Mouse (Mus musculus) B cell, adult 2 months (primary cell): ENCODE measurements around the gene Zfp949.
A peak's percentile ranks its signal among the peaks of the same experiment; 100 is the strongest.
"Not testable (repeated sequence)": the region's sequence is repeated elsewhere in the genome, so short reads cannot be mapped to it uniquely, and the experiment has no call there.

Experiments used
- DNase-seq, 2 experiments: peaks; one replicate each; pipeline ENCODE4 v3.0.0; 2022

The Zfp949 gene

GRCm38 (mm10) chr9:88545534-88545933, 2.3 kb upstream of the Zfp949 start:
- DNase-seq, result no peak

- DNase-seq, result peak; percentile 78 to 82
These were observed 1.7 kb upstream of the Zfp949 start for GRCm38 (mm10) chr9:88546166-88546565.

- DNase-seq, result no peak
These were observed 1.2 kb upstream of the Zfp949 start for GRCm38 (mm10) chr9:88546657-88547056.

DNA sequence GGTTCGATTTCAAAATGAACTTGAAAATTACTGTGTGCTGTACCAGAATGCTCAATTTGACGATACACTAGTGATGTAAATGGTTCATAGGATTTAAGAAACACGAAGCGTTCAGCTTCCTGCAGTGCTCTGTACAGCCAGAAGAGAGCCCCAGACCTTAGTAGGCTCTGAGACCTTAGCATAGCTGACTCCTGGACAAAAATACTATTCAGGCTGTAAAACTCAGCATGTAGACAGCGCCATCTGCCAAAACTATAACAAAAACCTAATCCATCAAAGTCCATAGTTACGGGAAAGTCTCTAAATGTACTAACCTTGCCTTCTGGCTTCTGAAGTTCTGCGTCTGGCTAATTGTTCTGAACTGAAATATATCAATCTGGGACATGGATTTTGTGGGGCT, 550 bp upstream of the Zfp949 start:
- DNase-seq, result peak; percentile 40 to 47

- DNase-seq, result no peak
These were observed 760 bp downstream of the Zfp949 start for GRCm38 (mm10) chr9:88548614-88548945.

- no peak for DNase-seq
These were observed 5.3 kb downstream of the Zfp949 start for GRCm38 (mm10) chr9:88553071-88553470.

DNA sequence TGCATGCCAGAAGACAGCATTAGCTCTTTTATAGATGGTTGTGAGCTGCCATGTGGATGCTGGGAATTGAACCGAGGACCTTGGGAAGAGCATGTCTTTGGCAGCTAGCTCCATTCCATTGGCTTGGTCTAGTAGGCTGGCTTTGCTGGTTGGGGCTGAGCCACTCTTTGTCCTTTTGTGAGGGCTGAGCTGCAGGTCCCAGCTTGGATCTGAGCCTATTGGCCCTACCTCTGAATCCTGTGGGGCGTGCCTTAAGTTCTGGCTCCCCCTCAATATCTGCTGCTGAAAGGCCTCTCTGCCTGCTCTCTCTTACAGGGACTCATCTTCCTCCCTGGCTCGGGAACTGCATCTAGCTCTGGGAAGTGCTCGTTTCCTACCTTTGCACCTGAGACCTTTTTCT, 10.3 kb downstream of the Zfp949 start:
- DNase-seq, result no peak

- DNase-seq, result not testable (repeated sequence)
These were observed 13.7 kb downstream of the Zfp949 start for GRCm38 (mm10) chr9:88561476-88561875.

DNA sequence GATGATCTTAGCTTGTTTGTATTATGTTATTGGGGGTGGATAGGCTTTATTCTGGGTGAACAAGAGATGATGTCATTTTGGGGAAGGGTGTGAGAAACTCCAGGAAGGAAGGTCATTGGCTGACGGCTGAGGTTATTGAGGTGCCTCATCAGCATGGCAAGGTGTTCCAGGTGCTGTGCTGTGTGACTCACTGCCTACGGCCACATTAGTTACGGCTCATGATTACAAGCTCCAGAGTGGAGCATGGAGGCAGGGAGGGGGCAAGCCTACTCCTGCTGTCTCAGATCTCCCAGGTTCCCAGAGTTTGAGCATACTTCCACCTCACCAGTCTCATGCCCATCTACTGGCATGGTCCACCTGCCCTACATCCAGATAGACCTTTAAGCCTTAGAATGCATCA, 22.7 kb downstream of the Zfp949 start:
- not testable (repeated sequence) for DNase-seq

- not testable (repeated sequence) for DNase-seq
These were observed 32.8 kb downstream of the Zfp949 start, which contains the start of gene Trim43a for GRCm38 (mm10) chr9:88580591-88580990. Gene Trim43a (plus strand): TSS chr9:88580891.

DNA sequence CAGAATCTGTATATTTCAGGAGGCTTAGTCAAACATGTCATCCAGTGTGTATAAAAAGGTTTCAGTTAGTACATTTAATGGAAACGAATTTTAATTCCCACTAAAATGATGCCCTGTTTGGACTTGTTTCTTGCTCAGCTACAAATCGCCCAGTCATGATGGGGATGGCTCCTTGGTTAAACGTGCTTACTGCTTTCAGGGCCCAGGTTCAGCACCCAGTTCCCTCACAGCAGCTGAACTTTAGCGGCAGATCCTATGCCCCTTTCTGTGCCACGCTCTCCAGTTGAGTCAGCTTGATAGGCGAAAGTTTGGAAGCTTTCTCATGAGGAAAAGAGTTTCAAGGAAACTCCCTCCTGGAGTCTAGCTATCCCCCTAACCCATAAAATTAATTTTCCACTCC, 45.9 kb downstream of the Zfp949 start:
- DNase-seq, result not testable (repeated sequence)

GRCm38 (mm10) chr9:88599206-88600162, 51.7 kb downstream of the Zfp949 start:
- peak; percentile 84 to 85 for DNase-seq
